Mouse (Mus musculus) ES-Bruce4 (cell line): ENCODE results near the gene Zfp518b. TPM values are rescaled to one million over a fixed set of nuclear protein-coding genes. Genes with fewer than 3 reads are reported as not detected.
A peak's percentile ranks its signal among the peaks of the same experiment; 100 is the strongest.

Source experiments
- H3K27ac ChIP-seq: 2 replicates; pipeline ENCODE4 v1.5.1; 2012; ENCODE audit warnings: low read length, inconsistent platforms; ENCODE audit not compliant: insufficient read depth
- H3K27me3 ChIP-seq: 2 replicates; pipeline ENCODE4 v1.6.1; 2012; ENCODE audit warnings: mild to moderate bottlenecking, low read length, inconsistent platforms; ENCODE audit not compliant: control insufficient read depth, poor library complexity, insufficient read depth, severe bottlenecking
- H3K36me3 ChIP-seq: 2 replicates; pipeline ENCODE4 v1.6.1; 2012; ENCODE audit warnings: inconsistent platforms, mild to moderate bottlenecking, low read length, moderate library complexity; ENCODE audit not compliant: control insufficient read depth, poor library complexity, insufficient read depth, severe bottlenecking
- H3K4me1 ChIP-seq: one replicate; pipeline ENCODE4 v1.8.1; 2011; ENCODE audit warnings: low read length; ENCODE audit not compliant: control insufficient read depth, insufficient read depth
- H3K4me3 ChIP-seq: 2 replicates; pipeline ENCODE4 v1.5.1; 2011; ENCODE audit warnings: low read depth, mild to moderate bottlenecking, low read length
- H3K9ac ChIP-seq: 2 replicates; pipeline ENCODE4 v1.6.1; 2012; ENCODE audit warnings: low read depth, mild to moderate bottlenecking, inconsistent platforms; ENCODE audit not compliant: poor library complexity, severe bottlenecking
- H3K9me3 ChIP-seq: replicated peaks from 2 replicates; pipeline ENCODE4 v1.6.1; 2012; ENCODE audit warnings: mild to moderate bottlenecking, low read length, inconsistent platforms; ENCODE audit not compliant: control insufficient read depth, poor library complexity, insufficient read depth, severe bottlenecking
- CTCF ChIP-seq: IDR thresholded peaks from one replicate; pipeline ENCODE4 v1.8.1; 2011; ENCODE audit warnings: low read depth, low read length
- EP300 ChIP-seq: IDR thresholded peaks from 2 replicates; pipeline ENCODE4 v1.6.1; 2011; ENCODE audit warnings: low read depth, low read length; ENCODE audit not compliant: insufficient read depth
- POLR2A ChIP-seq: IDR thresholded peaks from one replicate; pipeline ENCODE4 v1.8.1; 2011; ENCODE audit warnings: low read length; ENCODE audit not compliant: insufficient read depth
- polyA plus RNA-seq: library from polyadenylated mRNA; stranded (reverse); fragments of >200 nt; gene quantifications from 2 replicates; pipeline ENCODE4 v1.2.4, GENCODE M21; 2011; ENCODE audit warnings: low read depth; ENCODE audit not compliant: missing spikeins, insufficient read depth, insufficient read length

Gene Zfp518b
- polyA plus RNA-seq, 1 experiment = 26.6 TPM

DNA sequence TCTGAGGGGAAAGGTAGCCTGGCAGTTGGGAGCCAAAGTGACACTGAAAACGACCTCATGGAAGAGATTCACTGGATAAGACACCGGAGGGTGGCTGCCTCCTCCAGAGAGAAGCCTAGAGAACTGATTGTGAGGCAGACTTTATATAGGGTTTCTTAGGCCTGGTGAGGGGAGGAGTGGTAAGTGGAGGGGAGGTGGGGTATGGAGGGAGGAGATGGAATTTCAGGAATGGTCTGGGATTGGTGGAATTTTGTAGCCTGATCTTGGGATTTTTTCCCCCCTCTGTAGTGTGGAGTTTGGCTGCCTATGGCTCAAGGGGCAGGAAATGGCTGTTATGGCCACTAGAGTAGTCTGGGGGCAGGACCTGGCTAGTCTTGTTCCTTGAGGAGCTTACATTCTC lies 56.6 kb downstream of the Zfp518b start:
- Histone ChIP-seq H3K27me3 (no peaks in the 10 kb centered on the region), H3K9ac (no peak overlapping the region), H3K36me3 (no peaks in the 10 kb centered on the region), H3K27ac (no peak overlapping the region; the same call in 1 of the 2 replicates), H3K4me1 (peaks cover 2% of the 10 kb centered on the region), H3K9me3 (peaks cover 5% of the 10 kb centered on the region), H3K4me3 (no peak overlapping the region)
- TF ChIP-seq EP300 = no peak
- no peak for TF ChIP-seq POLR2A
- TF ChIP-seq CTCF = no peak

DNA sequence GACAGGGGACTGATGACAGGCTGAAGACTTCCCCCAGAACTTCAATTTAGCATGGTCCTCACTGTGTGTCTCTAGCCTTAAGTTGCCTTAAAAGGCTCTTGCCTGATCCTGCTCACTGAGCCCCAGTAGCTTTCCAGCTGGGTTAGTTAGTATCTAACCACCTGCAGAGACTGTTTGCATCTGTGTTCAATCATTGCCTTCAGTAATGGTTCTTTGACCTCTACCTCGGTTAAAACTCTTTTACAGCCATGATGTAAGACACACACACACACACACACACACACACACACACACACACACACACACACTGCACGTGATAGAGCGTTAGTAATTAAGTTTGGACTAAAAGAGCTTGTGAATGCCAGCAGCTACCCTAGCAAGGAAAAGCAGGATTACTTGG lies 57.7 kb downstream of the Zfp518b start:
- Histone ChIP-seq H3K27ac (no peak overlapping the region), H3K9ac (no peak overlapping the region), H3K4me3 (no peak overlapping the region), H3K27me3 (no peaks in the 10 kb centered on the region), H3K4me1 (peaks cover 2% of the 10 kb centered on the region), H3K36me3 (no peaks in the 10 kb centered on the region), H3K9me3 (peaks cover 5% of the 10 kb centered on the region)
- TF ChIP-seq EP300 = no peak
- no peak for TF ChIP-seq CTCF
- TF ChIP-seq POLR2A = no peak

DNA sequence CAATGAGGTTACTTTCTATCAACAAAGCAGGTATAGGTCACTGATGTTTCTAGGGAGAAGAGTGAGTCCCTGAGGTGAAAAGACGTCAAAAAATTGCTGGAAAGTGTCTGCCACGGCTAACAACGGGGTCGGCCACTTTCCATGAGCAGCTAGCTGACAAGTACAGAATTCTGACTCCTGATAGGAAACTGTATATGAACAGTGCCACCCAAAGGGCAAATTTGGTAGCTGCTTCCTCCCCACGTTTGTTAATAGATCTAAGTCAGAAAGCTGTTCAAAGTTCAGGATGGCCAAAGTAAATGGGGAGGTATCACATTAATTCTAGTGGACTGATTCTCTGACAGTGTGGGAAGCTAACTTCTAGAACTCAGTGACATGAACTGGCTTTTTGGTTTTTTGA lies 63.8 kb downstream of the Zfp518b start:
- no peak overlapping the region for H3K27ac ChIP-seq
- H3K4me3 ChIP-seq = no peak overlapping the region
- H3K36me3 ChIP-seq = no peaks in the 10 kb centered on the region
- peaks cover 5% of the 10 kb centered on the region for H3K9me3 ChIP-seq
- no peaks in the 10 kb centered on the region for H3K27me3 ChIP-seq
- TF ChIP-seq CTCF (peak; percentile 22), EP300 (no peak)
- H3K4me1 ChIP-seq = no peaks in the 10 kb centered on the region
- H3K9ac ChIP-seq = no peak overlapping the region

DNA sequence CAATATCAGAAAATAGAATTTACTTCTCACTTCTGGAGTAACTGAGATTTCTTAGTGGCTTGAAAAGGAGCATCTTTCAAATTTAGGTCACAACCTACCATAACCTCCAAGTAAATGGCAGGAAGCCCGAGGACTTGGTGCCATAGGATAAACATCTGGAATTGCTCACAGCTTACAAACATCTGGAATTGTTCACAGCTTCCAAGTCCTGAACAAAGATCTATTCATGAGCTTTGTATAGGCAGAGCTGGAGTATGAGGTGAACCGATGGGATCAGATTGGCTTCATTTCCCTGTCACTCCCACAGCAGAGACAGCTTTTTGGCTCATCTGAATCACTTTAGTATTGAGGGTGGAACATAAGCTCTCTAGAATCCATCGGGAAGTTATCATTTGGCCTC lies 65.7 kb downstream of the Zfp518b start:
- Histone ChIP-seq H3K4me3 (no peak overlapping the region), H3K9ac (no peak overlapping the region), H3K9me3 (no peaks in the 10 kb centered on the region), H3K27me3 (no peaks in the 10 kb centered on the region), H3K27ac (no peak overlapping the region), H3K4me1 (no peaks in the 10 kb centered on the region), H3K36me3 (no peaks in the 10 kb centered on the region)
- TF ChIP-seq POLR2A = no peak
- no peak for TF ChIP-seq CTCF
- no peak for TF ChIP-seq EP300

Other genes with a start within 250 kb of the Zfp518b start
- not detected in 2 replicates for gene Slc2a9, start 181.7 kb downstream of the Zfp518b start, polyA plus RNA-seq
- gene Wdr1, start 121.6 kb downstream of the Zfp518b start, polyA plus RNA-seq = 73.0 and 79.0 TPM in 2 replicates
- not detected in 2 replicates for gene Clnk, start 192.0 kb upstream of the Zfp518b start, polyA plus RNA-seq